Mouse (Mus musculus): ENCODE data around the gene Polr3e. TPM values are rescaled to one million over a fixed set of nuclear protein-coding genes. Genes with fewer than 3 reads are reported as not detected.
A peak's percentile ranks its signal among the peaks of the same experiment; 100 is the strongest.

Polr3e gene
- total and polyA plus RNA-seq, 2 experiments from 2014 or later, result 17.1 to 25.2 TPM

- no peaks in the 10 kb centered on the region for H3K27me3 ChIP-seq (ENCODE audit: insufficient read depth, low read length)
- under 1% methylated on average over 46 of the region's 46 CpGs for WGBS
- ATAC-seq, result peak; percentile 97
These were observed 64.8 kb downstream of the Polr3e start, which contains the start of the genes Cdr2 and Mfsd13b for GRCm38 (mm10) chr7:120982200-120982841. Gene Cdr2 (minus strand): TSS chr7:120982312. Gene Mfsd13b (plus strand): TSS chr7:120982509.

GRCm38 (mm10) chr7:120982968-120983367 lies 65.4 kb downstream of the Polr3e start:
- 12% methylated on average over 7 of the region's 7 CpGs for WGBS
- Histone ChIP-seq H3K27me3 (ENCODE audit: insufficient read depth, low read length) (no peaks in the 10 kb centered on the region), H3K4me3 (ENCODE audit: low read length) (peak overlapping the region; percentile 97), H3K4me2 (ENCODE audit: low read depth, low read length) (peak overlapping the region; percentile 90), H3K9me3 (ENCODE audit: low read length) (no peaks in the 10 kb centered on the region), H3K36me3 (ENCODE audit: insufficient read depth, low read length) (no peaks in the 10 kb centered on the region), H3K9ac (replicated peaks; ENCODE audit: low read length) (peak overlapping the region; percentile 41), H3K27ac (no peak overlapping the region), H3K4me1 (ENCODE audit: insufficient read depth, low read length) (peaks cover 5% of the 10 kb centered on the region; the same call in 1 of the 2 replicates)
- DNase-seq (ENCODE audit: low spot score), result peak; percentile 23
- TF ChIP-seq CTCF (IDR thresholded peaks at IDR 0.05; ENCODE audit: low read depth), result no peak
- no peak for ATAC-seq

More at GRCm38 (mm10) chr7:120982200-120982841, 64.8 kb downstream of the Polr3e start, which contains the start of the genes Cdr2 and Mfsd13b:
- no peak for TF ChIP-seq CTCF (IDR thresholded peaks at IDR 0.05; ENCODE audit: low read depth)
- Histone ChIP-seq H3K9ac (replicated peaks; ENCODE audit: low read length) (peak within 1 kb of the TSS; percentile 62), H3K27ac (peak within 1 kb of the TSS; percentile 28), H3K36me3 (ENCODE audit: insufficient read depth, low read length) (no peaks in the 10 kb centered on the region), H3K9me3 (ENCODE audit: low read length) (no peaks in the 10 kb centered on the region), H3K4me1 (ENCODE audit: insufficient read depth, low read length) (peaks cover 5% of the 10 kb centered on the region; the same call in 1 of the 2 replicates), H3K4me2 (ENCODE audit: low read depth, low read length) (peak within 1 kb of the TSS; percentile 90), H3K4me3 (ENCODE audit: low read length) (peak within 1 kb of the TSS; percentile 97)
- peak; percentile 98 for DNase-seq (ENCODE audit: low spot score)

GRCm38 (mm10) chr7:120991191-120991590 lies 73.6 kb downstream of the Polr3e start:
- H3K27ac ChIP-seq, result no peak overlapping the region
- 55% methylated on average over 8 of the region's 8 CpGs for WGBS
- H3K9ac ChIP-seq (replicated peaks; ENCODE audit: low read length), result no peak overlapping the region
- no peaks in the 10 kb centered on the region for H3K9me3 ChIP-seq (ENCODE audit: low read length)
- DNase-seq (ENCODE audit: low spot score), result no peak
- H3K4me1 ChIP-seq (ENCODE audit: insufficient read depth, low read length), result no peaks in the 10 kb centered on the region
- H3K4me2 ChIP-seq (ENCODE audit: low read depth, low read length), result no peak overlapping the region
- no peak overlapping the region for H3K4me3 ChIP-seq (ENCODE audit: low read length)
- H3K27me3 ChIP-seq (ENCODE audit: insufficient read depth, low read length), result no peaks in the 10 kb centered on the region
- no peaks in the 10 kb centered on the region for H3K36me3 ChIP-seq (ENCODE audit: insufficient read depth, low read length)
- TF ChIP-seq CTCF (IDR thresholded peaks at IDR 0.05; ENCODE audit: low read depth), result no peak
- ATAC-seq, result no peak

Other genes with a start within 250 kb of the Polr3e start
- gene Pdzd9, start 247.4 kb upstream of the Polr3e start, total RNA-seq (2014; rRNA removed), result 0.99 TPM in 1 of 2 replicates, not detected in the other
- gene Pdzd9, start 247.4 kb upstream of the Polr3e start, polyA plus RNA-seq (2015; fragmentation: Nextera tagmentation; extraction: Ambion mirVana), result 0.40 and 0.47 TPM in 2 replicates
- gene Mosmo, start 240.1 kb upstream of the Polr3e start, total RNA-seq (2014; rRNA removed), result 18.9 and 24.6 TPM in 2 replicates
- gene Mosmo, start 240.1 kb upstream of the Polr3e start, polyA plus RNA-seq (2015; fragmentation: Nextera tagmentation; extraction: Ambion mirVana), result 12.2 and 12.3 TPM in 2 replicates
- 2.4 and 2.6 TPM in 2 replicates for gene Vwa3a, start 178.4 kb upstream of the Polr3e start, total RNA-seq (2014; rRNA removed)
- 1.6 and 1.8 TPM in 2 replicates for gene Vwa3a, start 178.4 kb upstream of the Polr3e start, polyA plus RNA-seq (2015; fragmentation: Nextera tagmentation; extraction: Ambion mirVana)
- gene Gm5737, start 105.4 kb upstream of the Polr3e start, total RNA-seq (2014; rRNA removed), result 0.58 TPM in 1 of 2 replicates, not detected in the other
- gene Gm5737, start 105.4 kb upstream of the Polr3e start, polyA plus RNA-seq (2015; fragmentation: Nextera tagmentation; extraction: Ambion mirVana), result 0.11 and 0.14 TPM in 2 replicates
- 30.7 and 44.6 TPM in 2 replicates for gene Eef2k, start 74.9 kb upstream of the Polr3e start, total RNA-seq (2014; rRNA removed)
- 31.5 and 32.1 TPM in 2 replicates for gene Eef2k, start 74.9 kb upstream of the Polr3e start, polyA plus RNA-seq (2015; fragmentation: Nextera tagmentation; extraction: Ambion mirVana)
- 23.9 and 24.6 TPM in 2 replicates for gene Cdr2, start 64.6 kb downstream of the Polr3e start, total RNA-seq (2014; rRNA removed)
- 9.2 and 11.2 TPM in 2 replicates for gene Cdr2, start 64.6 kb downstream of the Polr3e start, polyA plus RNA-seq (2015; fragmentation: Nextera tagmentation; extraction: Ambion mirVana)
- gene Mfsd13b, start 64.8 kb downstream of the Polr3e start, total RNA-seq (2014; rRNA removed), result 0.58 and 1.3 TPM in 2 replicates
- 0.19 and 0.21 TPM in 2 replicates for gene Mfsd13b, start 64.8 kb downstream of the Polr3e start, polyA plus RNA-seq (2015; fragmentation: Nextera tagmentation; extraction: Ambion mirVana)
- gene Mettl9, start 116.7 kb downstream of the Polr3e start, total RNA-seq (2014; rRNA removed), result 53.4 and 62.1 TPM in 2 replicates
- gene Mettl9, start 116.7 kb downstream of the Polr3e start, polyA plus RNA-seq (2015; fragmentation: Nextera tagmentation; extraction: Ambion mirVana), result 153 and 155 TPM in 2 replicates
- gene Igsf6, start 156.8 kb downstream of the Polr3e start, total RNA-seq (2014; rRNA removed), result 0.11 TPM in 1 of 2 replicates, not detected in the other
- gene Igsf6, start 156.8 kb downstream of the Polr3e start, polyA plus RNA-seq (2015; fragmentation: Nextera tagmentation; extraction: Ambion mirVana), result 0.86 and 0.88 TPM in 2 replicates
- 0.73 and 1.0 TPM in 2 replicates for gene Otoa, start 163.9 kb downstream of the Polr3e start, total RNA-seq (2014; rRNA removed)
- gene Otoa, start 163.9 kb downstream of the Polr3e start, polyA plus RNA-seq (2015; fragmentation: Nextera tagmentation; extraction: Ambion mirVana), result 0.11 and 0.24 TPM in 2 replicates